Mouse (Mus musculus): ENCODE data around the gene Hoxd9. TPM values are rescaled to one million over a fixed set of nuclear protein-coding genes. Genes with fewer than 3 reads are reported as not detected.
A peak's percentile ranks its signal among the peaks of the same experiment; 100 is the strongest.

The Hoxd9 gene
- total and polyA plus RNA-seq, 3 experiments = 0.10 to 0.29 (median 0.16) TPM

GRCm38 (mm10) chr2:74689574-74690337 is 7.8 kb upstream of the Hoxd9 start:
- Histone ChIP-seq H3K27me3 (ENCODE audit: control insufficient read depth, insufficient read depth, low read length) (peaks cover 34% of the 10 kb centered on the region), H3K27ac (no peak overlapping the region), H3K9ac (ENCODE audit: low read depth, low read length) (no peak overlapping the region), H3K79me2 (replicated peaks; ENCODE audit: control insufficient read depth, insufficient read depth, low read length) (no peaks in the 10 kb centered on the region), H3K36me3 (ENCODE audit: control insufficient read depth, insufficient read depth, low read length) (no peaks in the 10 kb centered on the region), H3K4me1 (ENCODE audit: control insufficient read depth, insufficient read depth, low read length) (no peaks in the 10 kb centered on the region), H3K4me3 (no peak overlapping the region)
- TF ChIP-seq CTCF (IDR thresholded peaks at IDR 0.05) (no peak), POLR2A (IDR thresholded peaks at IDR 0.05; ENCODE audit: insufficient read depth, low read depth, low read length) (no peak), EP300 (IDR thresholded peaks at IDR 0.05; ENCODE audit: insufficient read depth, low read depth, low read length) (no peak)
- intact Hi-C loops (cut with DNase I) = loop anchor here (10.0 kb wide), 1 partner anchor 1415 kb away; the partner anchor contains the start of gene Sp9
- WGBS = 4% methylated on average over 24 of the region's 24 CpGs
- DNase-seq = no peak

- intact Hi-C loops (cut with DNase I) = loop anchor here (10.0 kb wide), 1 partner anchor 1416 kb away; the partner anchor contains the start of gene Sp9
- no peak for DNase-seq
- Histone ChIP-seq H3K9ac (ENCODE audit: low read depth, low read length) (no peak overlapping the region), H3K4me3 (no peak overlapping the region), H3K27me3 (ENCODE audit: control insufficient read depth, insufficient read depth, low read length) (peaks cover 32% of the 10 kb centered on the region), H3K27ac (no peak overlapping the region), H3K79me2 (replicated peaks; ENCODE audit: control insufficient read depth, insufficient read depth, low read length) (no peaks in the 10 kb centered on the region), H3K4me1 (ENCODE audit: control insufficient read depth, insufficient read depth, low read length) (no peaks in the 10 kb centered on the region), H3K36me3 (ENCODE audit: control insufficient read depth, insufficient read depth, low read length) (no peaks in the 10 kb centered on the region)
- no peak for TF ChIP-seq POLR2A (IDR thresholded peaks at IDR 0.05; ENCODE audit: insufficient read depth, low read depth, low read length)
- no peak for TF ChIP-seq CTCF (IDR thresholded peaks at IDR 0.05)
- no peak for TF ChIP-seq EP300 (IDR thresholded peaks at IDR 0.05; ENCODE audit: insufficient read depth, low read depth, low read length)
- WGBS = 12% methylated on average over 8 of the region's 8 CpGs
These were observed 7.2 kb upstream of the Hoxd9 start for GRCm38 (mm10) chr2:74690338-74690716.

DNA sequence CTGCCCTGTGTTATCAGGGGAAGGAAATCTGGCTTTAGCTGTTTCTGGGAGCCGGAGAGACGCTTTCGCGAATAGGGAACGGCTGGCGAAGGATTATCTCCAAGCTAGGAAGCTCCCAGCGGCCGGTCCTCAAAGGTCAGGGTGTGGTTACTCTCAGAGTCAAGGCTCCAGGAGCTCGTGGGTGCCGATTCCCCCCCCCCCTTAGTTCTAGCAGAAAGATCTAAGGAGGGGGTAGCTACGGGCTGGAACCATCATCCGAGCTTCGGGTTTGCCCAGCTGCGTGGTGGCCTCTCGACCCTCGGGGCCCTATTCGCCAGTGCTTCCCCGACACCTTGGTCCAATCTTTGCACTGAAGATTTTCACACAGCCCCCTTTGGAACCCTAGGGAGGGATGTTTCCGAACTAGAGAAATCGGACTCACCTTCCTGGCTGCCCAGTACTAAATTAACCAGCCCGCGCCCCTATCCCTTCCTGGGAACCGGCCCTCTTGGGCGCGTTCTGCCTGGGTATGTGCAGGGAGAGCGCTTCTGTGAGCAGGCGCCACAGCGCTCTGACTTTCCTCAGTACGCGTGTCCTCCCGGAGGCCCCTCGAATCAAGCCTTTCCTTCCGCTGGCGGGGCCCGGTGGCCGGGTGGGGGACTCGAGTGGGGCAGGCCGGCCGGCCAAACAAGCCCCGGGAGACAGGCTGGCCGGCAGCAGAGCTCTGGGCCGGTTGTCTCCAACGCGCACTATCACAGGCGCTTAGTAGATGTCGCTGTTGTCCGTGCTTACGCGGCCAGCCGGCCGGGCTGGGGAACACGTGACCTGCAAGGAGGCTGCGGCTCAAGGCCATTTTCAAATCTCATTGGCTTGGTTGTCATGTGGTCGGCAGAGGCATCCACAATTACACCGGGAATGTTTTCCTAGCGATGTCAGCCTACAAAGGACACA is 6.2 kb upstream of the Hoxd9 start, which contains the start of gene Hoxd10:
Gene Hoxd10 (plus strand): TSS at position 903 of the 930 bp plus-strand sequence.
- Histone ChIP-seq H3K9ac (ENCODE audit: low read depth, low read length) (no peak within 1 kb of the TSS), H3K4me3 (no peak within 1 kb of the TSS), H3K27ac (no peak within 1 kb of the TSS), H3K79me2 (replicated peaks; ENCODE audit: control insufficient read depth, insufficient read depth, low read length) (no peaks in the 10 kb centered on the region), H3K27me3 (ENCODE audit: control insufficient read depth, insufficient read depth, low read length) (peaks cover 34% of the 10 kb centered on the region), H3K4me1 (ENCODE audit: control insufficient read depth, insufficient read depth, low read length) (no peaks in the 10 kb centered on the region), H3K36me3 (ENCODE audit: control insufficient read depth, insufficient read depth, low read length) (no peaks in the 10 kb centered on the region)
- 4% methylated on average over 56 of the region's 56 CpGs for WGBS
- TF ChIP-seq EP300 (IDR thresholded peaks at IDR 0.05; ENCODE audit: insufficient read depth, low read depth, low read length) (no peak), CTCF (IDR thresholded peaks at IDR 0.05) (peak; percentile 60), POLR2A (IDR thresholded peaks at IDR 0.05; ENCODE audit: insufficient read depth, low read depth, low read length) (no peak)
- DNase-seq = peak; percentile 45 to 53
- intact Hi-C loops (cut with DNase I) = loop anchor here (10.0 kb wide), 1 partner anchor 1416 kb away; the partner anchor contains the start of gene Sp9

DNA sequence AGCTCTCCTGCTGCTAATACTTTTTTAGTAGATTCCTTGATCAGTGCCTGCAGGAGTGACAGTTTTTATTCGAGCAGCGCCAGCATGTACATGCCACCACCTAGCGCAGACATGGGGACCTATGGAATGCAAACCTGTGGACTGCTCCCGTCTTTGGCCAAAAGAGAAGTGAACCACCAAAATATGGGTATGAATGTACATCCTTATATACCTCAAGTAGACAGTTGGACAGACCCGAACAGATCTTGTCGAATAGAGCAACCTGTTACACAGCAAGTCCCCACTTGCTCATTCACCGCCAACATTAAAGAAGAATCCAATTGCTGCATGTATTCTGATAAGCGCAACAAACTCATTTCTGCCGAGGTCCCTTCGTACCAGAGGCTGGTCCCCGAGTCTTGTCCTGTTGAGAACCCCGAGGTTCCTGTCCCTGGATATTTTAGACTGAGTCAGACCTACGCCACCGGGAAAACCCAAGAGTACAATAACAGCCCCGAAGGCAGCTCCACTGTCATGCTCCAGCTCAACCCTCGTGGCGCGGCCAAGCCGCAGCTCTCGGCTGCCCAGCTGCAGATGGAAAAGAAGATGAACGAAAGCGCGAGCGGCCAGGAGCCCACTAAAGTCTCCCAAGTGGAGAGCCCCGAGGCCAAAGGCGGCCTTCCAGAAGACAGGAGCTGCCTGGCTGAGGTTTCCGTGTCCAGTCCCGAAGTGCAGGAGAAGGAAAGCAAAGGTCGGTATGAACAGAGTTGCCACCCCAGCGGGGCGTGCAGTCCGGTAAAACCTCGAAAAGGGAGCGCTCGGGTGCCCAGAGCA is 5.3 kb upstream of the Hoxd9 start:
- TF ChIP-seq POLR2A (IDR thresholded peaks at IDR 0.05; ENCODE audit: insufficient read depth, low read depth, low read length) (no peak), CTCF (IDR thresholded peaks at IDR 0.05) (no peak), EP300 (IDR thresholded peaks at IDR 0.05; ENCODE audit: insufficient read depth, low read depth, low read length) (no peak)
- H3K36me3 ChIP-seq (ENCODE audit: control insufficient read depth, insufficient read depth, low read length) = no peaks in the 10 kb centered on the region
- H3K27me3 ChIP-seq (ENCODE audit: control insufficient read depth, insufficient read depth, low read length) = peaks cover 42% of the 10 kb centered on the region
- DNase-seq = no peak
- no peaks in the 10 kb centered on the region for H3K4me1 ChIP-seq (ENCODE audit: control insufficient read depth, insufficient read depth, low read length)
- 6% methylated on average over 35 of the region's 35 CpGs for WGBS
- intact Hi-C loops (cut with DNase I) = loop anchor here (10.0 kb wide), 1 partner anchor 1417 kb away; the partner anchor contains the start of gene Sp9
- H3K79me2 ChIP-seq (replicated peaks; ENCODE audit: control insufficient read depth, insufficient read depth, low read length) = no peaks in the 10 kb centered on the region
- no peak overlapping the region for H3K4me3 ChIP-seq
- no peak overlapping the region for H3K27ac ChIP-seq
- no peak overlapping the region for H3K9ac ChIP-seq (ENCODE audit: low read depth, low read length)

DNA sequence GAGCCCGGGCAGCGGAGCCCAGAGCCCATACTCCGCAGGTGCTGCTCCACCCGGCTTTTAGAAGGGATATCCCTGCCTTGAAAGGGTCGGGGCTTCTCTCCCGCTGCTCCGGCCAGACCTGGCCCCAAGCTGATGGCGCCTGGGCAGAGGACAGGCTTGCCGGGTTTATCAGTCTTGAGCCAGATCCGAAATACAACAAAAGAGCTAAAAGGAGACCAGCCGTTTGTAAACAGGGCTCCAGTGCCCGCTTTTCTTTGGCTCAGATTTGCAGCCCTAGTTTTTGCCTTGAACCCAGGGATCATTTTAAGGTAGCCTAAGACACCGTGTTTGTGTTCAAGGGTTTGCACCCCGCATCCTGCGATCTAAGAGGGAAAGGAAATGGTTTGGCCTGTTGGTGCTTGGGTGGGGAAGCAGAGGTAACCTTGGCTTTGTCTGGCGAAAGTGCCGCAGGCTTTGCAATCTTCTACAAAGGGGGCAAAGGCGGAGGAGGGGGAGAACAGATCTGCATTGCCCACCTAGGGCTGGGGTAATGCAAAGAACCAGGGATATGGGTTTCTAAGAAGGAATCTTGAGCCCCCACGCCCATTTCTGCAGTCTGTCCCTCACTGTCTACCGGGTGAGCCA is 4.6 kb upstream of the Hoxd9 start:
- Histone ChIP-seq H3K9ac (ENCODE audit: low read depth, low read length) (no peak overlapping the region), H3K79me2 (replicated peaks; ENCODE audit: control insufficient read depth, insufficient read depth, low read length) (no peaks in the 10 kb centered on the region), H3K36me3 (ENCODE audit: control insufficient read depth, insufficient read depth, low read length) (no peaks in the 10 kb centered on the region), H3K4me3 (no peak overlapping the region), H3K4me1 (ENCODE audit: control insufficient read depth, insufficient read depth, low read length) (no peaks in the 10 kb centered on the region), H3K27ac (no peak overlapping the region), H3K27me3 (ENCODE audit: control insufficient read depth, insufficient read depth, low read length) (peaks cover 39% of the 10 kb centered on the region)
- no peak for DNase-seq
- intact Hi-C loops (cut with DNase I) = loop anchor here (10.0 kb wide), 1 partner anchor 1418 kb away; the partner anchor contains the start of gene Sp9
- WGBS = 3% methylated on average over 20 of the region's 20 CpGs
- TF ChIP-seq EP300 (IDR thresholded peaks at IDR 0.05; ENCODE audit: insufficient read depth, low read depth, low read length) (no peak), CTCF (IDR thresholded peaks at IDR 0.05) (no peak), POLR2A (IDR thresholded peaks at IDR 0.05; ENCODE audit: insufficient read depth, low read depth, low read length) (no peak)
